Mouse (Mus musculus): ENCODE measurements around the gene Ssxb1.
"Not testable (repeated sequence)": the region's sequence is repeated elsewhere in the genome, so short reads cannot be mapped to it uniquely, and the experiment has no call there.

DNA sequence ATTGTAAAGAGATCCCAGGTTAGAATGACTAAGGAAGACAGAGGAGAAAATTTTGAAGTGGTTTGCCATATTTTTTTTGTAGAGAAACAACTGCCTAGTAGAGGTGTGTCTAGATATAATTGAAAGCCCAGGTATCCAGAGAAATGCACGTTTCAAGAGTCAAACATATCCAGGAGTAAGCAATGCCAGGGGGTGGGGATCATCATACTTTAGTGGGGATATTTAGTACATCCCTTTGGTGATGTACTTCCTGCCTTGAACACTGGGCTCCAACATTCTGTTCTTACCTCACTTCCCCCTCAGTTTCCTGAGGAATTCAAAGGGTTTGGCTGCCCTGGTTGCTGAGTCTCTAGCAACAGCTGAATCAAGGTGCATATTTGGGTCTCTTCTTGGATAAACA lies 46.4 kb upstream of the Ssxb1 start, which contains the start of gene Ssxb9:
- TF ChIP-seq MAX (IDR thresholded peaks at IDR 0.05; ENCODE audit: low read length); SMC3 (IDR thresholded peaks at IDR 0.05; ENCODE audit: low read depth, low read length): not testable (repeated sequence)

Measured in CH12.LX (cell line).